In genomic region chr9:73031421-73031820, GRCm38 (mm10) we compare ENCODE assay signal across 31 mouse cellular contexts. TPM values are rescaled to one million over a fixed set of nuclear protein-coding genes. Genes with fewer than 3 reads are reported as not detected.
A peak's percentile ranks its signal among the peaks of the same experiment; 100 is the strongest.
DNase-seq lines count a peak whose midpoint lies in the region; ATAC-seq and TF ChIP-seq lines count a peak whose summit lies in the region.
"Had no signal": no experiment of that assay in that cellular context is flagged by ENCODE, and none has a peak within 500 bp of the region (broad histone marks: within the 10 kb centered on the region; RNA-seq: fewer than 3 reads in every experiment).

No protein-coding gene starts in this region.

- WGBS in bone marrow, adult 2 months, result 74% methylated on average over 4 of the region's 4 CpGs
- 67% methylated on average over 4 of the region's 4 CpGs for WGBS in stomach, postnatal 0 days
- 78% methylated on average over 4 of the region's 4 CpGs for WGBS in kidney, embryonic 16.5 days

- peaks cover 2% of the 10 kb centered on the region; the same call in 1 of the 2 replicates for H3K4me1 ChIP-seq in bone marrow, adult 2 months (ENCODE audit: control insufficient read depth, insufficient read depth, low read length)
- H3K4me1 ChIP-seq in stomach, postnatal 0 days (replicated peaks; ENCODE audit: control insufficient read depth, insufficient read depth), result no peaks in the 10 kb centered on the region
- H3K4me1 ChIP-seq in kidney, embryonic 16.5 days (ENCODE audit: insufficient read depth, low read length), result no peaks in the 10 kb centered on the region
- H3K4me1 ChIP-seq: liver, embryonic 13.5 days; midbrain, embryonic 15.5 days had no signal

- H3K27me3 ChIP-seq in stomach, postnatal 0 days (ENCODE audit: control insufficient read depth, insufficient read depth, low read length), result no peaks in the 10 kb centered on the region
- no peaks in the 10 kb centered on the region for H3K27me3 ChIP-seq in kidney, embryonic 16.5 days (ENCODE audit: insufficient read depth, low read length)
- H3K27me3 ChIP-seq: embryonic facial prominence, embryonic 12.5 days; heart, embryonic 12.5 days; hindbrain, embryonic 13.5 days; liver, embryonic 13.5 days; midbrain, embryonic 15.5 days had no signal

- DNase-seq in cerebellum, adult 11-12 months, result peak; percentile 79
- DNase-seq in cerebellum, adult 9-11 months, result peak; percentile 81
- no peak for DNase-seq in stomach, postnatal 0 days (ENCODE audit: low spot score)
- no peak for DNase-seq in adrenal gland, postnatal 14 days
- DNase-seq in layer of hippocampus, postnatal 25 days (ENCODE audit: extremely low spot score in 1 of 2, low spot score in 1 of 2), result no peak
- DNase-seq: adrenal gland, postnatal 36 days; embryo, embryonic 11 days; gastrocnemius, adult 2 months; gastrocnemius, postnatal 36 days; heart, adult 2 months; heart, postnatal 4 days; kidney, adult 9 months; kidney, postnatal 25 days; left cerebral cortex, postnatal 4 days; liver, embryonic 13.5 days; lung, adult 2 months; lung, postnatal 10 days; thymus, adult 2 months; thymus, postnatal 4 days had no signal

- peak overlapping the region; percentile 51 for H3K27ac ChIP-seq in bone marrow, adult 2 months (ENCODE audit: control insufficient read depth, insufficient read depth, low read depth, low read length, poor library complexity)
- no peak overlapping the region for H3K27ac ChIP-seq in stomach, postnatal 0 days (replicated peaks)
- no peak overlapping the region for H3K27ac ChIP-seq in kidney, embryonic 16.5 days (ENCODE audit: low read length)
- H3K27ac ChIP-seq: embryonic facial prominence, embryonic 12.5 days; forebrain, embryonic 10.5 days; gastrocnemius, adult 2 months; heart, adult 2 months; hindbrain, embryonic 13.5 days; layer of hippocampus, adult 2 months; liver, embryonic 13.5 days; macrophage; midbrain, embryonic 15.5 days had no signal

- no peak for TF ChIP-seq CTCF in bone marrow, adult 2 months (IDR thresholded peaks at IDR 0.05; ENCODE audit: control insufficient read depth, insufficient read depth, low read length)
- TF ChIP-seq CTCF in stomach, postnatal 0 days (IDR thresholded peaks at IDR 0.05; ENCODE audit: low read depth), result no peak

- H3K36me3 ChIP-seq in stomach, postnatal 0 days (ENCODE audit: control insufficient read depth, insufficient read depth, low read length), result peaks cover 8% of the 10 kb centered on the region
- peaks cover 20% of the 10 kb centered on the region for H3K36me3 ChIP-seq in kidney, embryonic 16.5 days (ENCODE audit: insufficient read depth, low read length)

- no peak for TF ChIP-seq POLR2A in bone marrow, adult 2 months (IDR thresholded peaks at IDR 0.05; ENCODE audit: borderline replicate concordance, control insufficient read depth, low read depth, low read length)

- no peak overlapping the region for H3K4me2 ChIP-seq in stomach, postnatal 0 days (replicated peaks; ENCODE audit: low read depth)
- H3K4me2 ChIP-seq in kidney, embryonic 16.5 days (replicated peaks; ENCODE audit: low read depth, low read length), result no peak overlapping the region
- H3K4me2 ChIP-seq: embryonic facial prominence, embryonic 12.5 days; heart, embryonic 12.5 days; hindbrain, embryonic 13.5 days; liver, embryonic 13.5 days; midbrain, embryonic 15.5 days had no signal

- H3K4me3 ChIP-seq in bone marrow, adult 2 months (replicated peaks; ENCODE audit: control insufficient read depth, low read depth, low read length), result no peak overlapping the region
- H3K4me3 ChIP-seq in stomach, postnatal 0 days (ENCODE audit: low read depth, low read length), result no peak overlapping the region
- H3K4me3 ChIP-seq in kidney, embryonic 16.5 days (ENCODE audit: low read length), result no peak overlapping the region
- H3K4me3 ChIP-seq: embryonic facial prominence, embryonic 12.5 days; forebrain, embryonic 10.5 days; gastrocnemius, adult 2 months; heart, adult 2 months; heart, embryonic 12.5 days; hindbrain, embryonic 13.5 days; layer of hippocampus, adult 2 months; liver, embryonic 13.5 days; midbrain, embryonic 15.5 days had no signal

- H3K9me3 ChIP-seq in stomach, postnatal 0 days (ENCODE audit: control insufficient read depth, low read length), result no peaks in the 10 kb centered on the region
- H3K9me3 ChIP-seq in kidney, embryonic 16.5 days (ENCODE audit: low read length), result no peaks in the 10 kb centered on the region
- H3K9me3 ChIP-seq: embryonic facial prominence, embryonic 12.5 days; forebrain, embryonic 10.5 days; heart, embryonic 12.5 days; hindbrain, embryonic 13.5 days; liver, embryonic 13.5 days; midbrain, embryonic 15.5 days had no signal

- ATAC-seq in stomach, postnatal 0 days (ENCODE audit: low FRiP score, low TSS enrichment), result 0 out of 2 replicates have a peak, but pooled peaks have one; percentile 21
- no peak for ATAC-seq in kidney, embryonic 16.5 days (ENCODE audit: low FRiP score, low TSS enrichment)
- ATAC-seq: CD4-positive, CD25-positive, alpha-beta regulatory T cell, adult 4 months; forebrain, embryonic 16.5 days; intestine, postnatal 0 days; midbrain, embryonic 15.5 days had no signal

- no peak overlapping the region for H3K9ac ChIP-seq in stomach, postnatal 0 days (ENCODE audit: low read length)
- H3K9ac ChIP-seq in kidney, embryonic 16.5 days (replicated peaks; ENCODE audit: low read length), result no peak overlapping the region
- H3K9ac ChIP-seq: embryonic facial prominence, embryonic 12.5 days; heart, embryonic 12.5 days; hindbrain, embryonic 13.5 days; liver, embryonic 13.5 days; midbrain, embryonic 15.5 days had no signal

- no peak for TF ChIP-seq EP300 in stomach, postnatal 0 days (optimal IDR thresholded peaks at IDR 0.05)

RNA-seq across cellular contexts. Expression of gene Pigb, which starts 8.8 kb away (rescaled TPM):
- 2.3 and 4.3 TPM in 2 replicates for polyA plus RNA-seq in bone marrow, adult 2 months (2011; ENCODE audit: insufficient read depth, insufficient read length, low replicate concordance, missing spikeins)
- 7.7 and 8.7 TPM in 2 replicates for polyA plus RNA-seq in stomach, postnatal 0 days (2015; fragmentation: Nextera tagmentation; extraction: Ambion mirVana)
- 10.6 and 12.1 TPM in 2 replicates for total RNA-seq in adrenal gland, postnatal 14 days (2021)
- polyA plus RNA-seq in kidney, embryonic 16.5 days (2015; fragmentation: Nextera tagmentation; extraction: Ambion mirVana), result 15.4 and 19.9 TPM in 2 replicates
- 10 to 100 TPM; 13.7 to 18.1 TPM for total RNA-seq in layer of hippocampus, postnatal 25 days (2021)

RNA-seq across cellular contexts. Expression of gene Rab27a, which starts 13.2 kb away (rescaled TPM):
- polyA plus RNA-seq in bone marrow, adult 2 months (2011; ENCODE audit: insufficient read depth, insufficient read length, low replicate concordance, missing spikeins), result 14.0 and 33.6 TPM in 2 replicates
- 22.5 and 22.7 TPM in 2 replicates for polyA plus RNA-seq in stomach, postnatal 0 days (2015; fragmentation: Nextera tagmentation; extraction: Ambion mirVana)
- 27.4 and 28.0 TPM in 2 replicates for total RNA-seq in adrenal gland, postnatal 14 days (2021)
- polyA plus RNA-seq in kidney, embryonic 16.5 days (2015; fragmentation: Nextera tagmentation; extraction: Ambion mirVana), result 6.0 and 6.6 TPM in 2 replicates
- total RNA-seq in layer of hippocampus, postnatal 25 days (2021), result 10 to 100 TPM; 11.4 to 11.9 TPM

RNA-seq across cellular contexts. Expression of gene Ccpg1, which starts 46.2 kb away (rescaled TPM):
- polyA plus RNA-seq in bone marrow, adult 2 months (2011; ENCODE audit: insufficient read depth, insufficient read length, low replicate concordance, missing spikeins), result 22.6 and 65.3 TPM in 2 replicates
- polyA plus RNA-seq in stomach, postnatal 0 days (2015; fragmentation: Nextera tagmentation; extraction: Ambion mirVana), result 22.9 and 26.0 TPM in 2 replicates
- 92.7 and 97.7 TPM in 2 replicates for total RNA-seq in adrenal gland, postnatal 14 days (2021)
- polyA plus RNA-seq in kidney, embryonic 16.5 days (2015; fragmentation: Nextera tagmentation; extraction: Ambion mirVana), result 45.9 and 47.5 TPM in 2 replicates
- 100 to 1,000 TPM; 134 to 158 TPM for total RNA-seq in layer of hippocampus, postnatal 25 days (2021)

RNA-seq across cellular contexts. Expression of gene Ccpg1os, which starts 46.2 kb away (rescaled TPM):
- polyA plus RNA-seq in bone marrow, adult 2 months (2011; ENCODE audit: insufficient read depth, insufficient read length, low replicate concordance, missing spikeins), result 1.9 and 4.7 TPM in 2 replicates
- polyA plus RNA-seq in stomach, postnatal 0 days (2015; fragmentation: Nextera tagmentation; extraction: Ambion mirVana), result 10.6 and 12.0 TPM in 2 replicates
- 11.6 and 13.3 TPM in 2 replicates for total RNA-seq in adrenal gland, postnatal 14 days (2021)
- 19.5 and 23.7 TPM in 2 replicates for polyA plus RNA-seq in kidney, embryonic 16.5 days (2015; fragmentation: Nextera tagmentation; extraction: Ambion mirVana)
- 10 to 100 TPM in 1 of 2 experiments, 1 to 10 TPM in 1; 9.9 to 11.1 TPM for total RNA-seq in layer of hippocampus, postnatal 25 days (2021)

Comparison
In these comparisons a context has a peak if more than half of its experiments do, and no peak if none do; other contexts are left out.
1. DNase-seq: peak in cerebellum, adult 11-12 months (single experiment) and cerebellum, adult 9-11 months (single experiment); none in stomach, postnatal 0 days (single experiment), adrenal gland, postnatal 14 days (single experiment) and layer of hippocampus, postnatal 25 days (0 of 2).